Mouse (Mus musculus) intestine, postnatal 0 days (tissue): ENCODE data around the gene Grap. TPM values are rescaled to one million over a fixed set of nuclear protein-coding genes. Genes with fewer than 3 reads are reported as not detected.
A peak's percentile ranks its signal among the peaks of the same experiment; 100 is the strongest.

Experiments
- ATAC-seq: fragments of 200-750 bp; cut with Nextera tagmentation; 2 replicates; pipeline ENCODE4 v1.8.0; 2017; ENCODE audit warnings: mild to moderate bottlenecking, moderate TSS enrichment, moderate library complexity
- H3K27ac ChIP-seq: fragments of 300-500 bp; sonication (generic); 2 replicates; pipeline ENCODE4 v1.5.1; 2014; ENCODE audit warnings: mild to moderate bottlenecking, low read depth, low read length, moderate library complexity
- H3K27me3 ChIP-seq: fragments of 300-500 bp; sonication (generic); replicated peaks from 2 replicates; pipeline ENCODE4 v1.6.1; 2014; ENCODE audit warnings: low read length, mixed read lengths; ENCODE audit not compliant: control insufficient read depth, insufficient read depth
- H3K36me3 ChIP-seq: fragments of 300-500 bp; sonication (generic); 2 replicates; pipeline ENCODE4 v1.6.1; 2014; ENCODE audit warnings: mild to moderate bottlenecking, moderate library complexity; ENCODE audit not compliant: control insufficient read depth, insufficient read depth
- H3K4me1 ChIP-seq: fragments of 300-500 bp; sonication (generic); replicated peaks from 2 replicates; pipeline ENCODE4 v1.6.1; 2014; ENCODE audit warnings: antibody characterized with exemption, low read length, mixed read lengths; ENCODE audit not compliant: control insufficient read depth, insufficient read depth
- H3K4me2 ChIP-seq: fragments of 300-500 bp; sonication (generic); replicated peaks from 2 replicates; pipeline ENCODE4 v1.6.1; 2014; ENCODE audit warnings: low read depth, mild to moderate bottlenecking, moderate library complexity
- H3K4me3 ChIP-seq: fragments of 300-500 bp; sonication (generic); 2 replicates; pipeline ENCODE4 v1.5.1; 2014; ENCODE audit warnings: low read depth, low read length
- H3K9ac ChIP-seq: fragments of 300-500 bp; sonication (generic); 2 replicates; pipeline ENCODE4 v1.6.1; 2014; ENCODE audit warnings: mild to moderate bottlenecking, low read depth, low read length
- H3K9me3 ChIP-seq: fragments of 300-500 bp; sonication (generic); 2 replicates; pipeline ENCODE4 v1.6.1; 2016; ENCODE audit warnings: mixed run types; ENCODE audit not compliant: control insufficient read depth
- CTCF ChIP-seq: sonication (generic); IDR thresholded peaks from 2 replicates; pipeline ENCODE4 v1.5.1; 2016; ENCODE audit warnings: low read depth, mild to moderate bottlenecking, control low read depth, antibody characterized with exemption, moderate library complexity
- WGBS: fragments of 180-500 bp; shearing (Covaris S2); extraction: QIAGEN DNeasy Blood & Tissue Kit; methylation state at CpG from one replicate; pipeline ENCODE4 v1.1.7; 2014; 5-methylcytosine and 5-hydroxymethylcytosine counted together
- polyA plus RNA-seq: library from polyadenylated mRNA; unstranded; fragments of >200 nt; fragmentation: Nextera tagmentation; extraction: Ambion mirVana; gene quantifications from 2 replicates; pipeline ENCODE4 v1.2.1, GENCODE M21; 2015

The Grap gene
- polyA plus RNA-seq, 1 experiment from 2014 or later = 3.9 TPM

- H3K9ac ChIP-seq = no peak overlapping the region
- H3K27me3 ChIP-seq = no peaks in the 10 kb centered on the region
- TF ChIP-seq CTCF = no peak
- no peaks in the 10 kb centered on the region for H3K4me1 ChIP-seq
- H3K4me3 ChIP-seq = no peak overlapping the region
- ATAC-seq = no peak
- no peak overlapping the region for H3K4me2 ChIP-seq
- no peaks in the 10 kb centered on the region for H3K9me3 ChIP-seq
- H3K27ac ChIP-seq = no peak overlapping the region
- no peaks in the 10 kb centered on the region for H3K36me3 ChIP-seq
- WGBS = 87% methylated on average over 7 of the region's 7 CpGs
These were observed 4.3 kb upstream of the Grap start for GRCm38 (mm10) chr11:61648749-61649115.

- no peak overlapping the region for H3K4me2 ChIP-seq
- 92% methylated on average over 5 of the region's 5 CpGs for WGBS
- H3K27ac ChIP-seq = no peak overlapping the region
- H3K4me3 ChIP-seq = no peak overlapping the region
- ATAC-seq = no peak
- H3K9me3 ChIP-seq = no peaks in the 10 kb centered on the region
- TF ChIP-seq CTCF = no peak
- no peaks in the 10 kb centered on the region for H3K27me3 ChIP-seq
- H3K36me3 ChIP-seq = no peaks in the 10 kb centered on the region
- no peaks in the 10 kb centered on the region for H3K4me1 ChIP-seq
- H3K9ac ChIP-seq = no peak overlapping the region
These were observed 3.9 kb upstream of the Grap start for GRCm38 (mm10) chr11:61649163-61649580.

- TF ChIP-seq CTCF = no peak
- Histone ChIP-seq H3K4me2 (no peak overlapping the region), H3K9me3 (no peaks in the 10 kb centered on the region), H3K36me3 (no peaks in the 10 kb centered on the region), H3K4me3 (no peak overlapping the region), H3K4me1 (no peaks in the 10 kb centered on the region), H3K27me3 (no peaks in the 10 kb centered on the region), H3K9ac (no peak overlapping the region), H3K27ac (no peak overlapping the region)
- WGBS = 80% methylated on average over 4 of the region's 4 CpGs
- no peak for ATAC-seq
These were observed 3.4 kb upstream of the Grap start for GRCm38 (mm10) chr11:61649626-61650025.

GRCm38 (mm10) chr11:61650470-61651265 lies 2.4 kb upstream of the Grap start:
- no peaks in the 10 kb centered on the region for H3K27me3 ChIP-seq
- no peaks in the 10 kb centered on the region for H3K9me3 ChIP-seq
- H3K4me2 ChIP-seq = no peak overlapping the region
- 76% methylated on average over 9 of the region's 9 CpGs for WGBS
- no peak for ATAC-seq
- no peak overlapping the region for H3K4me3 ChIP-seq
- TF ChIP-seq CTCF = no peak
- no peaks in the 10 kb centered on the region for H3K4me1 ChIP-seq
- no peak overlapping the region for H3K9ac ChIP-seq
- H3K36me3 ChIP-seq = no peaks in the 10 kb centered on the region
- no peak overlapping the region for H3K27ac ChIP-seq

GRCm38 (mm10) chr11:61652216-61652615 lies 849 bp upstream of the Grap start:
- H3K4me2 ChIP-seq = no peak overlapping the region
- no peaks in the 10 kb centered on the region for H3K27me3 ChIP-seq
- H3K9me3 ChIP-seq = no peaks in the 10 kb centered on the region
- no peak for TF ChIP-seq CTCF
- WGBS = 91% methylated on average over 5 of the region's 5 CpGs
- H3K4me3 ChIP-seq = no peak overlapping the region
- H3K27ac ChIP-seq = no peak overlapping the region
- H3K9ac ChIP-seq = no peak overlapping the region
- H3K36me3 ChIP-seq = no peaks in the 10 kb centered on the region
- ATAC-seq = no peak
- H3K4me1 ChIP-seq = no peaks in the 10 kb centered on the region

GRCm38 (mm10) chr11:61653568-61653967 lies 503 bp downstream of the Grap start:
- H3K4me2 ChIP-seq = peak overlapping the region; percentile 13; the same call in 1 of the 2 replicates
- no peak for ATAC-seq
- H3K9me3 ChIP-seq = no peaks in the 10 kb centered on the region
- H3K27me3 ChIP-seq = no peaks in the 10 kb centered on the region
- H3K27ac ChIP-seq = no peak overlapping the region
- H3K36me3 ChIP-seq = no peaks in the 10 kb centered on the region
- TF ChIP-seq CTCF = no peak
- 67% methylated on average over 2 of the region's 2 CpGs for WGBS
- H3K4me1 ChIP-seq = no peaks in the 10 kb centered on the region
- no peak overlapping the region for H3K9ac ChIP-seq
- peak overlapping the region; percentile 18; the same call in 1 of the 2 replicates for H3K4me3 ChIP-seq
